Mouse (Mus musculus): ENCODE measurements around the gene Svip.

The Svip gene

DNA sequence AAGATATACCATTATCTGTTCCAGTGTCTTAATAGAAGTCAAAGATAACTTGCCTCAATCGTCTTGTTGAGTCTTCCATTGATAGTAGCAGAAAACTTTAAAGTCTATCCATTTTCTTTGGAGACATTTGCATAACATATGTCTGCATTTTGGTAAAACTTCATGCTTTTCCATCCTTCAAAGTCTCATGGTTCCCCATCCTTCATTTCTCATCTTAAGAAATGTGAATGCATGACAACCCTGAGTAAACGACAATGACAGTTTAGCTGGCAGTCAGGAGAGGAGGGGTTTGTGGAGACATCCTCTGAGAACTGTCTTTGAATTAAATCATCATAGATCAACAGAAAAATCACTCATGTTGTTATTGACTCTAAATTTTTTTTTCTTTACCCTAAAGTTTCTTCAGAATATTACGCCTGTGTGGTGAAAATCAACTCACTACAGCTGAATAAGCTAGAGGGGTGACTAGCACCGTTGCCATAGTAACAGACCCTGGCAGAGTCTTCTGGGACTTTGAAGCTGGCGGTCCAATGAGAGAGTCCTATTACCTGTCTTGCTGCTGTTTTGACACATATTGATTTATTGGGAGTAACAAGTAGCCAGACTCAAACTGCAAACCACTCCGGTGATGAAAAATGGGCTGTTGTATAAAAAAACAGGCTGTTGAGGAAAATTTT, 45.0 kb downstream of the Svip start:
- no peak for DNase-seq

DNA sequence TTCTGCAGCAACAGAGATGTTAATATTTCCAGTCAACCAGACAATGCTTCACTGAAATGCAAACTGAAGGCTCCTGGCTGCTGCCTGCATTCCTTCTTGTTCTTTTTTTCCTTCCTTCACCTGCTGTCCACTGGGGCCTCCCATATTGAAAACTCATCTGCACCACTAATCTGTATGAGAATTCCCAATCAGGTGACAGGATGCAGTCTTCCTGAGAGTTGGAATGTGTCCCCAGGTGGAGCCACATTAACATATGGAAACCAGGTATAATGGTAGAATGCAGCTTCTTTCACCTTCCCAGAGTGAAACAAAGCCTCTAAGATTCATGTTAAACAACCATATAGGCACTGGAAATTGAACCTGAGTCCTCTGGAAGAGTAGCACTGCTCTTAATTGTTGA, 48.1 kb downstream of the Svip start:
- no peak for DNase-seq

DNA sequence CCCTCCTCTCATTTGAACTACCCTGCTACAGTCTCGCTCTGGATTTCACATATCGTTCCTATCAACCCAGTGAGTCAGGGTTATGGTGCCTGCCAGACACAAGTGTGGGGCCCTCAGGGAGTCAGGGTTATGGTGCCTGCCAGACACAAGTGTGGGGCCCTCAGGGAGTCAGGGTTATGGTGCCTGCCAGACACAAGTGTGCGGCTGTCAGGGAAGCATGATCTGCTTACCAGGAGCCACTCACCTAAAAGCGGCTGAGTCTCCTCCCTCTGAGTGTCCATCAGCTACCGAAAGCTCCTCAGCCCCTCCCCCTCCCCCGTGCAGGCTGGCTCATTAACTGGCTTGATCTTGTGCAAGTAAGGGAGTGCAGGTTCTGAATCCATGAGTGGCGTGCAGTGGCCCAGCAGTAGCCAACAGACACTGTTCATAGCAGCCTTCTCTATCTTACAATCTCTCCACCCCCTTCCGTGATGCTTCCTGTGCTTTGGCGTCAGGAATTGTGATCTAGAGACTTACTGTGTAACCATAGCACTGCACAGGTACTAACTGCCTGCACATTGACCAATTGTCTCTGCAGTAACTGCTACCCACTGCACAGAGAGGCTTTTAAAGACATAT, 50.3 kb downstream of the Svip start:
- no peak for DNase-seq

Measured in thymus, postnatal 14 days (tissue).